Mouse (Mus musculus) limb, embryonic 14.5 days (tissue): ENCODE measurements around the gene Dtx1. TPM values are rescaled to one million over a fixed set of nuclear protein-coding genes. Genes with fewer than 3 reads are reported as not detected.

Experiments
- ATAC-seq: fragments of 200-750 bp; cut with Nextera tagmentation; 2 replicates; pipeline ENCODE4 v1.8.0; 2017; ENCODE audit warnings: low read depth, moderate number of reproducible peaks, moderate TSS enrichment; ENCODE audit not compliant: low FRiP score
- DNase-seq: peaks from one replicate; pipeline ENCODE4 v3.0.0-alpha.2; 2015; ENCODE audit warnings: low spot score
- H3K27ac ChIP-seq: fragments of 300-500 bp; sonication (generic); replicated peaks from 2 replicates; pipeline ENCODE4 v1.5.1; 2014; ENCODE audit warnings: low read depth, mild to moderate bottlenecking, low read length, moderate library complexity, mixed read lengths
- H3K27me3 ChIP-seq: fragments of 300-500 bp; sonication (generic); 2 replicates; pipeline ENCODE4 v1.6.1; 2014; ENCODE audit warnings: low read length, mixed read lengths; ENCODE audit not compliant: control insufficient read depth, insufficient read depth
- H3K36me3 ChIP-seq: fragments of 300-500 bp; sonication (generic); 2 replicates; pipeline ENCODE4 v1.6.1; 2014; ENCODE audit warnings: mild to moderate bottlenecking, low read length, moderate library complexity, mixed read lengths; ENCODE audit not compliant: control insufficient read depth, insufficient read depth
- H3K4me1 ChIP-seq: fragments of 300-500 bp; sonication (generic); 2 replicates; pipeline ENCODE4 v1.6.1; 2014; ENCODE audit warnings: antibody characterized with exemption, low read length, mixed read lengths; ENCODE audit not compliant: control insufficient read depth, insufficient read depth
- H3K4me2 ChIP-seq: fragments of 300-500 bp; sonication (generic); replicated peaks from 2 replicates; pipeline ENCODE4 v1.6.1; 2014; ENCODE audit warnings: low read depth, mild to moderate bottlenecking, low read length, moderate library complexity; ENCODE audit not compliant: severe bottlenecking
- H3K4me3 ChIP-seq: fragments of 300-500 bp; sonication (generic); replicated peaks from 2 replicates; pipeline ENCODE4 v1.5.1; 2014; ENCODE audit warnings: low read length
- H3K9ac ChIP-seq: fragments of 300-500 bp; sonication (generic); 2 replicates; pipeline ENCODE4 v1.6.1; 2014; ENCODE audit warnings: mild to moderate bottlenecking, low read depth, low read length, moderate library complexity; ENCODE audit not compliant: severe bottlenecking
- H3K9me3 ChIP-seq: fragments of 300-500 bp; sonication (generic); 2 replicates; pipeline ENCODE4 v1.6.1; 2016; ENCODE audit warnings: low read length; ENCODE audit not compliant: control insufficient read depth
- POLR2A ChIP-seq: fragments of 200-500 bp; IDR thresholded peaks from 2 replicates; pipeline ENCODE4 v1.8.0; 2012; ENCODE audit warnings: inconsistent platforms, mild to moderate bottlenecking, moderate library complexity, borderline replicate concordance; ENCODE audit not compliant: insufficient read depth, insufficient read length; ENCODE audit errors: extremely low read depth
- WGBS: fragments of 180-500 bp; shearing (Covaris S2); extraction: QIAGEN DNeasy Blood & Tissue Kit; methylation state at CpG from one replicate; pipeline ENCODE4 v1.1.7; 2014; 5-methylcytosine and 5-hydroxymethylcytosine counted together
- polyA plus RNA-seq, 2 experiments: library from polyadenylated mRNA; depleted of rRNA in 1 of 2; stranded (reverse) in 1 of 2; unstranded in 1 of 2; fragments of >200 nt; fragmentation: Nextera tagmentation in 1 of 2; extraction: Ambion mirVana in 1 of 2; gene quantifications; 2 replicates each; pipeline versions ENCODE4 v1.2.1 to v1.2.3; 2012 to 2014

Gene Dtx1
- polyA plus RNA-seq, 2 experiments = 3.9 to 11.1 TPM

- Histone ChIP-seq H3K4me3 (no peak overlapping the region), H3K27me3 (peaks cover 37% of the 10 kb centered on the region), H3K9ac (no peak overlapping the region), H3K9me3 (no peaks in the 10 kb centered on the region), H3K4me2 (no peak overlapping the region), H3K4me1 (peaks cover 7% of the 10 kb centered on the region; the same call in 1 of the 2 replicates), H3K36me3 (peaks cover 6% of the 10 kb centered on the region; the same call in 1 of the 2 replicates), H3K27ac (no peak overlapping the region)
- TF ChIP-seq POLR2A = no peak
- no peak for DNase-seq
- 27% methylated on average over 16 of the region's 16 CpGs for WGBS
- no peak for ATAC-seq
Observed at GRCm38 (mm10) chr5:120698801-120699391, 12.8 kb downstream of the Dtx1 start.

GRCm38 (mm10) chr5:120698181-120698580 lies 13.5 kb downstream of the Dtx1 start:
- H3K9me3 ChIP-seq = no peaks in the 10 kb centered on the region
- no peak for TF ChIP-seq POLR2A
- H3K4me2 ChIP-seq = no peak overlapping the region
- no peak overlapping the region for H3K27ac ChIP-seq
- ATAC-seq (no peak), DNase-seq (no peak)
- H3K4me1 ChIP-seq = peaks cover 7% of the 10 kb centered on the region; the same call in 1 of the 2 replicates
- no peak overlapping the region for H3K9ac ChIP-seq
- 63% methylated on average over 3 of the region's 3 CpGs for WGBS
- peaks cover 7% of the 10 kb centered on the region; the same call in 1 of the 2 replicates for H3K36me3 ChIP-seq
- no peak overlapping the region for H3K4me3 ChIP-seq
- H3K27me3 ChIP-seq = peaks cover 44% of the 10 kb centered on the region

- H3K36me3 ChIP-seq = peaks cover 7% of the 10 kb centered on the region; the same call in 1 of the 2 replicates
- ATAC-seq = no peak
- no peaks in the 10 kb centered on the region for H3K9me3 ChIP-seq
- H3K27ac ChIP-seq = no peak overlapping the region
- H3K4me2 ChIP-seq = no peak overlapping the region
- 68% methylated on average over 4 of the region's 4 CpGs for WGBS
- no peak for DNase-seq
- H3K4me1 ChIP-seq = peaks cover 7% of the 10 kb centered on the region; the same call in 1 of the 2 replicates
- H3K9ac ChIP-seq = no peak overlapping the region
- H3K27me3 ChIP-seq = peaks cover 49% of the 10 kb centered on the region
- H3K4me3 ChIP-seq = no peak overlapping the region
- TF ChIP-seq POLR2A = no peak
Observed at GRCm38 (mm10) chr5:120696865-120697264, 14.9 kb downstream of the Dtx1 start.

DNA sequence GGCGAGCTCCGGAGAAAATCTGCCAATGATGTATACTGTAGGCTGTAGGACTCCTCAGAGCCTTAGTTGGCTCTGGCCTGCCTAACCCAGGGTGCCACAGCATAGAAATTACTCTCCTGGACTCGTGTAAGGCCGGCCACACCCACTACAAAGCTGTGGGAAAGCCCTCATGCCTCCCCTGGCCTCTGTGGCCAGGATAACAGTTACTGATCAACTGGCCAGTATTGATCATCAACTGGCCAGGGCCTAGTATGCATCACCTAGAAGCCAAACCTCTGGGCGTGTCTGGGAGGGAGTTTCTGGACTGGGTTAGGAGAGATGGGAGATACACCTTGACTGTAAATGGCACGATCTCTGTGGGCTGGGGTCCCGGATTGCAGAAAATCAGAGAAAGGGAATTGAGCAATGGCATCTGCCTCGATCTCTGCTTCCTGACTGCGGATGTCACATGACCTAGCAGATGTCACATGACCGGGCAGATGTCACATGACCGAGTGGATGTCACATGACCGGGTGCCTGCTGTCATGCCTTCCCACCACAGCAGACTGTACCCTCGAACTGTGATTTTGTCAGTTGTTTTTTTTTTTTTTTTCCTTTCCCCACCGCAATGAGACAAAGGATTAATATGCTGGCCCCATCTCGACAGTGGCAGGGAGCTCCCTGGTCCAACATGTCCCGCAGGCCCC lies 15.5 kb downstream of the Dtx1 start:
- TF ChIP-seq POLR2A = no peak
- Histone ChIP-seq H3K27me3 (peaks cover 49% of the 10 kb centered on the region), H3K4me1 (peaks cover 7% of the 10 kb centered on the region; the same call in 1 of the 2 replicates), H3K36me3 (peaks cover 7% of the 10 kb centered on the region; the same call in 1 of the 2 replicates), H3K4me2 (no peak overlapping the region), H3K27ac (no peak overlapping the region), H3K9me3 (no peaks in the 10 kb centered on the region), H3K9ac (no peak overlapping the region), H3K4me3 (no peak overlapping the region)
- no peak for ATAC-seq
- DNase-seq = no peak
- 77% methylated on average over 16 of the region's 16 CpGs for WGBS

DNA sequence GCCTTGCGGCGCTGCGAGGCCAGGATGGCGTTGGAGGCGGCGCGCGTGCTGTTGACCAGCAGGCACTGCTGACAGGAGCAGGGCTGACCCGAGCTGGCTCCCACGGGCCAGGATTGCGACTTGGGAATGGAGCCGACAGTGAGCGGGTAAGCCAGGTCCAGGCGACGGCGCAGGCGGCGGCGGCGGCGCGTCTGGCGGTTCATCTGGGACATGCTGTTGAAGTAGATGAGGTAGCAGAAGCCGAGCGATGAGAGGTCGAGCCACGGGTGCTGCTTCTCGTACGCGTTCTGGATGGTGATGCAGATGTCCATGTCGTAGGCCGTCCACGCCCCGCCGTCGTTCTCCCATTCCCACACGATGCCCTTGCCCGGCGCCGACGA lies 17.0 kb downstream of the Dtx1 start:
- H3K4me3 ChIP-seq = peak overlapping the region; percentile 21
- H3K4me2 ChIP-seq = peak overlapping the region; percentile 33
- 5% methylated on average over 27 of the region's 41 CpGs for WGBS
- peaks cover 49% of the 10 kb centered on the region for H3K27me3 ChIP-seq
- TF ChIP-seq POLR2A = no peak
- no peak overlapping the region for H3K9ac ChIP-seq
- H3K27ac ChIP-seq = no peak overlapping the region
- H3K9me3 ChIP-seq = no peaks in the 10 kb centered on the region
- peaks cover 7% of the 10 kb centered on the region; the same call in 1 of the 2 replicates for H3K4me1 ChIP-seq
- no peak for DNase-seq
- ATAC-seq = no peak
- peaks cover 7% of the 10 kb centered on the region; the same call in 1 of the 2 replicates for H3K36me3 ChIP-seq
